Mouse (Mus musculus) kidney, adult 2 months (tissue): Measurements from ENCODE around the gene Lpp. TPM values are rescaled to one million over a fixed set of nuclear protein-coding genes. Genes with fewer than 3 reads are reported as not detected.

ENCODE experiments used
- DNase-seq: peaks from one replicate; pipeline ENCODE4 v3.0.0; 2021
- H3K27ac ChIP-seq: fragments of 200-500 bp; 2 replicates; pipeline ENCODE4 v1.5.1; 2012; ENCODE audit warnings: low read depth, low read length, control low read depth, inconsistent platforms; ENCODE audit not compliant: insufficient read depth
- H3K27me3 ChIP-seq: fragments of 200-500 bp; replicated peaks from 2 replicates; pipeline ENCODE4 v1.6.1; 2012; ENCODE audit warnings: mild to moderate bottlenecking, moderate library complexity, low read length, inconsistent platforms; ENCODE audit not compliant: control insufficient read depth, insufficient read depth
- H3K36me3 ChIP-seq: fragments of 200-500 bp; 2 replicates; pipeline ENCODE4 v1.6.1; 2012; ENCODE audit warnings: mild to moderate bottlenecking, moderate library complexity, low read length, inconsistent platforms; ENCODE audit not compliant: control insufficient read depth, insufficient read depth
- H3K4me1 ChIP-seq: fragments of 200-500 bp; 2 replicates; pipeline ENCODE4 v1.6.1; 2011; ENCODE audit warnings: low read length; ENCODE audit not compliant: control insufficient read depth, insufficient read depth
- H3K4me3 ChIP-seq: fragments of 200-500 bp; 2 replicates; pipeline ENCODE4 v1.5.1; 2011; ENCODE audit warnings: mild to moderate bottlenecking, low read depth, low read length, control low read depth; ENCODE audit not compliant: insufficient read depth
- CTCF ChIP-seq: fragments of 200-500 bp; conservative IDR thresholded peaks from 2 replicates; pipeline ENCODE4 v1.5.1; 2011; ENCODE audit warnings: low read depth, mild to moderate bottlenecking, control low read depth, low read length, moderate library complexity, mixed read lengths; ENCODE audit not compliant: insufficient read depth, insufficient read length
- POLR2A ChIP-seq: fragments of 200-500 bp; IDR thresholded peaks from one replicate; pipeline ENCODE4 v1.6.1; 2011; ENCODE audit warnings: low read depth, low read length, control low read depth
- WGBS: fragments of 180-500 bp; shearing (Covaris S2); methylation state at CpG from one replicate; pipeline ENCODE4 v1.1.7; 2018; 5-methylcytosine and 5-hydroxymethylcytosine counted together
- polyA plus RNA-seq: library from polyadenylated mRNA; depleted of rRNA; stranded (reverse); fragments of >200 nt; gene quantifications from 2 replicates; pipeline ENCODE4 v1.2.3, GENCODE M21; 2012

The Lpp gene
- polyA plus RNA-seq, 1 experiment = 15.9 TPM

DNA sequence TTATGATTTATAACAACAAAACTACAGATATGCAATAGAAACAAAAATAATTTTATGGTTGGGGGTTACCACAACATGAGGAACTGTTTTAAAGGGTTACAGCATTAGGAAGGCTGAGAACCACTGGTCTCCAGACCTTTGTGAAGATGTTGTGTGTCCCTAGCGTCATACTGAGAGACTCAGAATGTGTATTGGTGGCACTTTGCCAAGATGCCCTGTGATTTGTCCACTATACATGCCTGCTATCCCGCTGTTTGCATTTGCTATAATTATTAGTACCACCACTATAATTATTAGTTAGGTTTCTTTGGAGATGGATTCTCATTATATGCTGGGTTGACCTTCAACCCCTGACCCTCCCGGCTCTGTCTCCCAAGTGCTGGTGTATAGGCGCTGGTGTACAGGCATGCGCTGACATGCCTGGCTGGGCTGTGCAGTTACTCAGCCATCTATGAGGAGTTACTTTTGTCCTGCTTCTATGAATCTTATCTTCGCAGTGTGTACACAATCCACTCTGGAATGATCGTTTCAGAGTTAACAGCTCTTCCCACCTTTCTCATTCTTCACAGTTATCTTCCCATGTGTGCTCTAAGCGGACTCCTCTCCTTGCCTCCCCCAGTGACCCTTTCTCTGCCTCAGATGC is 82.1 kb downstream of the Lpp start:
- H3K27ac ChIP-seq = no peak overlapping the region
- H3K27me3 ChIP-seq = no peaks in the 10 kb centered on the region
- H3K4me3 ChIP-seq = no peak overlapping the region
- no peak for DNase-seq
- WGBS = 62% methylated on average over 8 of the region's 8 CpGs
- H3K36me3 ChIP-seq = no peaks in the 10 kb centered on the region
- peaks cover 27% of the 10 kb centered on the region for H3K4me1 ChIP-seq
- no peak for TF ChIP-seq CTCF
- no peak for TF ChIP-seq POLR2A

DNA sequence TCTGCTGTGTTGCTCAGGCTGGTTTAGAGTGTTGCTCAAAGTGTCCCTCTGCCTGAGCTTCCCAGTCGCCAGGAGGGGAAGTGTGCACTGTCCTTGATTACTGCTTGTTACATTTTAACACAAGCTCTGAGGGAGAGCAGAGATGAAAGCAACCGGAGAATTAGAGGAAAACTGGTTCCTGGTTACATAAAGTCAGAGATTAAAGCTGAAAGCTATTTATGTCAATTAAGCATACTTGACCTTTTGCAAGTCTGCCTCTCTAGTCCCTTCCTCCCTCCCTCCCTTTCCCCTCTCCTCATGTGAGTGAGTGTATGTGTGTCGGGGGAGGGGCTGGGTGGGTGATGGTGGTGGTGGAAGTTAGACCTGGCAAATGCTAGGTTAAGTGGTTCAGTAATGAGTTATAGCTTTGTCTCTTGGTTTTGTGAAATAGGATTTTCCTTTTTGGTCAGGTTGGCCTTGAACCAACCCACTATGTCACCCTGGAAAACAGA is 83.6 kb downstream of the Lpp start:
- H3K4me1 ChIP-seq = peaks cover 20% of the 10 kb centered on the region
- DNase-seq = peak; percentile 88
- H3K27ac ChIP-seq = peak overlapping the region; percentile 58
- no peak overlapping the region for H3K4me3 ChIP-seq
- 0 out of 2 replicates have a peak, but pooled peaks have one; percentile 17 for TF ChIP-seq CTCF
- TF ChIP-seq POLR2A = no peak
- no peaks in the 10 kb centered on the region for H3K36me3 ChIP-seq
- no peaks in the 10 kb centered on the region for H3K27me3 ChIP-seq
- WGBS = 17% methylated on average over 3 of the region's 3 CpGs

DNA sequence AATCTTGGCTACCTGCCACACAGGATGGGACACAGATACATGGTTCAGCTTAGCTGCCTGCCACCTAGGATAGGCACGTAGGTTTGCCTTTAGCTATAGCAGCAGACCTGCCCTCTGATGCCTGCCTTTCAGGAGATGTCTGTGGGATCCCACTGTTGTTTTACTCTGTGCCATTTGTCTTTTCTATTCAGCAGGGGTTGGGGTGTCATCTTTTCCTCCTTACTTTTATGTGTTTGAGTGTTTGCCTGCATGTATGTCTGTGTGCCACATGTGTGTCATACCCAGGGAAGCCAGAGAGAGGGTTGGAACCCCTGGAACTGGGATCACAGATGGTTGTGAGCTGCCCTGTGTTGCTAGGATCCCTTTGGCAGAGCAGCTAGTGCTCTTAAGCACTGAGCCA is 84.7 kb downstream of the Lpp start:
- Histone ChIP-seq H3K27me3 (no peaks in the 10 kb centered on the region), H3K36me3 (no peaks in the 10 kb centered on the region), H3K4me1 (peaks cover 18% of the 10 kb centered on the region), H3K27ac (no peak overlapping the region), H3K4me3 (no peak overlapping the region)
- WGBS = 60% methylated on average over 1 of the region's 1 CpGs
- no peak for TF ChIP-seq POLR2A
- no peak for TF ChIP-seq CTCF
- peak; percentile 40 for DNase-seq

DNA sequence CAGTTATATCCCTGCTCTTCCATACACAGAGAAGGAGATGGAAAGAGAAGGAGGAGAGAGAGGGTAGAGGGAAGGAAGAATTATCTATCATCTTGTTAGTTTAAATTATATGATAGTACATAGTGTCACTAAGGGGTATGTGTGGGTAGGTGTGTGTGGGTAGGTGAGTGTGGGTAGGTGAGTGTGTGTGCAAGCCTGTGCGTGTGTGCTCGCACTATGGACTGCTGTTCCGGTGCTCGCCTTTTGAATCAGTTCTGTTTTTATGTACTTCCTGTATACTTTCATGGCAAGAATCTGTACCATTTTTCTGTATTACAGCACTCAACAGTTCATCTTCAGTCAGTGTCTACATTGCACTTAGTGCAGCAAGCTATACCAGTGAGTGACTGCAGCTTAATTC is 85.5 kb downstream of the Lpp start:
- H3K36me3 ChIP-seq = no peaks in the 10 kb centered on the region
- WGBS = 98% methylated on average over 4 of the region's 4 CpGs
- H3K27ac ChIP-seq = no peak overlapping the region
- no peaks in the 10 kb centered on the region for H3K27me3 ChIP-seq
- no peak for DNase-seq
- H3K4me3 ChIP-seq = no peak overlapping the region
- TF ChIP-seq POLR2A (no peak), CTCF (no peak)
- H3K4me1 ChIP-seq = peaks cover 24% of the 10 kb centered on the region

DNA sequence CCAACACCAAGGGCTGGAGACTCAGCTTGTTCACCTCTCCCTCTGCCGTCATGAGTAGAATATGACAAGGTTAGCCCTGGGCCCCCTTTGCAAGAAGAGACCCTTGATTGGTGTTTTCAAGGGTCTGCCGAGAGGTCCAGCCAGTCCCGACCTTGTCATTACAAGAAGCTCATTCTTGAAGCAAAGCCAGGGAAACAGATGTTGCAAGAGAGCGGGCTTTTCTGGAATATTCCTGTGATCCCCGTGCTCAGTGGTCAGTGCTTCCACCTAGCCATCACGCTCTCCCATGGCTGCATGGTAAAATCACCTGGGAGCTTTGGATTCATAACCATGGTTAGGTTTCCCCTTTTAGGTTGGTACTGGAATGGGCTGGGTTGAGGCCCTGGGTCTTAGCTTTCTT is 89.3 kb downstream of the Lpp start:
- Histone ChIP-seq H3K27ac (no peak overlapping the region), H3K27me3 (no peaks in the 10 kb centered on the region), H3K36me3 (no peaks in the 10 kb centered on the region), H3K4me1 (peaks cover 20% of the 10 kb centered on the region), H3K4me3 (no peak overlapping the region)
- TF ChIP-seq CTCF (no peak; the same call in 1 of the 2 replicates), POLR2A (no peak)
- no peak for DNase-seq
- WGBS = 83% methylated on average over 6 of the region's 6 CpGs

DNA sequence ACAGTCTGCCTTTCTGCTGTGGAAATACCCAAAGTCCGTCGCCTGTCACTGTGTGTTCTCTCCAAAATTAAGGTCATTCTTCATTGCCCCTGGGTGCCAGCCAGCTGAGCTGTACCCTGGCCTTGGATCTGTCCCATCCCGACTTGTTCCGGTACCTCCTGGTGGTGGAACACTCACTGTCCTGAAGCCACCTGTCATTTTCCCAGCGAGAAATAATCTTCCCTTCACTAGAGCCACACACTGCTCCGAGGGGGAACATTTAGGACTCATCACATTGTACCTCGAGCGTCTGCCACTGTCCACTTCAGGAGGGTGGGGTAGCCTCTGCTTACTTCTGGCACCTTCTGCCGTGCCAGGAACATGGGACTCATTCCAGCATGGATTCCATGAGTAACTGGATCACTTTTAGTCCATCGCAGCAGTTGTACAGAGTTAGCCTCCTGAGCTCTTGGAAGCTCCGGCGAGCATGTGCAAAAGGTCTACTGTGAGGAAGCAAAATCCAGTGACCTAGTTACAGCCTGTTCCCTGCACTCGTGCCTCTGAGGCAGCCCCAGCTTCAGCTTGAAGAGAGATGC is 90.3 kb downstream of the Lpp start:
- peak overlapping the region; percentile 54 for H3K27ac ChIP-seq
- WGBS = 51% methylated on average over 13 of the region's 13 CpGs
- peaks cover 24% of the 10 kb centered on the region for H3K4me1 ChIP-seq
- no peak overlapping the region for H3K4me3 ChIP-seq
- no peaks in the 10 kb centered on the region for H3K27me3 ChIP-seq
- DNase-seq = peak; percentile 90
- no peaks in the 10 kb centered on the region for H3K36me3 ChIP-seq
- TF ChIP-seq POLR2A (no peak), CTCF (peak; percentile 29; the same call in 1 of the 2 replicates)

DNA sequence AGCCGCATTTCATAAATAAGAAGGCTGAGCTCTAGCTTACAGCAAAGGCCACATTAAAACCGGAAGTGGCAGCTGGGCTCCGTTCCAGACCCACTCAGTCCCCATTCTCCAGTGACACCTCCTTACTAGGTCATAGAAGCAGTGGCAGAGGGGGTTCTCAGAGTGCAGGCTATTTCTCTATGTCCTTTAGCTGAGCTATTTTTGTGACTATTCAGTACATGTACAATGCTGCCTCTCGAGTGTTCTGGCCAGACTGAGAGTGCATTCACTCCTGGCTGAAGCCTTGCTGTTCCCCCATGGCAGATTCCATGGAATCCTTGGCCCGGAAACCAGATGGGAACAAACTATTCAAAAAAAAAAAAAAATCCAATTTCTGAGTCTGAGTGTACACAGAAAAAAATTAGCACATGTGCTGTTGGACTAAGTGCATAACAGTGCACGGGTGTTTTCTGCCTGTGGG is 94.5 kb downstream of the Lpp start:
- 14% methylated on average over 6 of the region's 6 CpGs for WGBS
- H3K27me3 ChIP-seq = no peaks in the 10 kb centered on the region

More for the DNA sequence above, 94.5 kb downstream of the Lpp start:
- Histone ChIP-seq H3K27ac (peak overlapping the region; percentile 65), H3K4me1 (peaks cover 47% of the 10 kb centered on the region), H3K4me3 (no peak overlapping the region), H3K36me3 (no peaks in the 10 kb centered on the region)
- peak; percentile 78 for DNase-seq
- TF ChIP-seq POLR2A (no peak), CTCF (no peak; the same call in 1 of the 2 replicates)
